In genomic region chr13:103893065-103893464, GRCm38 (mm10) we compare ENCODE assay signal across 23 mouse cellular contexts. TPM values are rescaled to one million over a fixed set of nuclear protein-coding genes. Genes with fewer than 3 reads are reported as not detected.
A peak's percentile ranks its signal among the peaks of the same experiment; 100 is the strongest.
DNase-seq lines count a peak whose midpoint lies in the region; ATAC-seq and TF ChIP-seq lines count a peak whose summit lies in the region.
"Had no signal": no experiment of that assay in that cellular context is flagged by ENCODE, and none has a peak within 500 bp of the region (broad histone marks: within the 10 kb centered on the region; RNA-seq: fewer than 3 reads in every experiment).

No protein-coding gene starts in this region.

- no peak for TF ChIP-seq RAD21 in MEL (IDR thresholded peaks at IDR 0.05; ENCODE audit: low read depth, low read length)

- no peaks in the 10 kb centered on the region for H3K9me3 ChIP-seq in MEL (replicated peaks; ENCODE audit: insufficient read depth, low read length)
- H3K9me3 ChIP-seq in megakaryocyte, embryonic 14.5 days, result peaks cover 3% of the 10 kb centered on the region; the same call in 1 of the 2 replicates
- H3K9me3 ChIP-seq: forebrain, embryonic 13.5 days; hindbrain, embryonic 13.5 days had no signal

- H3K79me2 ChIP-seq in MEL (ENCODE audit: control insufficient read depth, insufficient read depth, low read length, poor library complexity), result peaks cover 23% of the 10 kb centered on the region

- no peak overlapping the region for H3K9ac ChIP-seq in MEL (ENCODE audit: control insufficient read depth, low read depth, low read length, poor library complexity, severe bottlenecking)
- H3K9ac ChIP-seq: forebrain, embryonic 13.5 days; hindbrain, embryonic 13.5 days had no signal

- no peak overlapping the region for H3K4me3 ChIP-seq in MEL (ENCODE audit: control insufficient read depth in 1 of 2, insufficient read depth in 1 of 2, low read depth in 2 of 2, low read length in 2 of 2)
- H3K4me3 ChIP-seq in megakaryocyte, embryonic 14.5 days (replicated peaks), result peak overlapping the region; percentile 46
- H3K4me3 ChIP-seq: forebrain, embryonic 10.5 days; forebrain, embryonic 13.5 days; hindbrain, embryonic 10.5 days; hindbrain, embryonic 13.5 days had no signal

- TF ChIP-seq CTCF in MEL (IDR thresholded peaks at IDR 0.05 in 2 of 3, conservative IDR thresholded peaks at IDR 0.05 in 1 of 3; ENCODE audit: control insufficient read depth in 1 of 3, insufficient read depth in 1 of 3, low read depth in 2 of 3, low read length in 3 of 3, poor library complexity in 1 of 3, severe bottlenecking in 1 of 3), result no peak

- H3K27ac ChIP-seq in MEL (ENCODE audit: control insufficient read depth, low read depth, low read length), result no peak overlapping the region
- H3K27ac ChIP-seq: forebrain, embryonic 10.5 days; forebrain, embryonic 13.5 days; hindbrain, embryonic 10.5 days; hindbrain, embryonic 13.5 days had no signal

- H3K27me3 ChIP-seq in MEL (ENCODE audit: control insufficient read depth in 1 of 2, insufficient read depth in 2 of 2, low read length in 2 of 2), result no peaks in the 10 kb centered on the region
- H3K27me3 ChIP-seq in megakaryocyte, embryonic 14.5 days (replicated peaks), result no peaks in the 10 kb centered on the region
- H3K27me3 ChIP-seq: forebrain, embryonic 13.5 days; hindbrain, embryonic 13.5 days; Patski had no signal

- peak; percentile 51 for DNase-seq in MEL (ENCODE audit: low read depth, low spot score)
- DNase-seq in gastrocnemius, postnatal 25 days, result no peak
- no peak for DNase-seq in embryo, embryonic 9.5 days (ENCODE audit: extremely low spot score)
- DNase-seq in frontal cortex, adult 2 months (ENCODE audit: extremely low spot score in 1 of 2, low spot score in 1 of 2), result no peak
- no peak for DNase-seq in right cerebral cortex, postnatal 10 days (ENCODE audit: low spot score in 2 of 2)
- DNase-seq: adrenal gland, postnatal 14 days; cerebellum, adult 11 months; cerebellum, adult 2 months; cerebellum, adult 9-11 months; cerebellum, postnatal 25 days; embryo, embryonic 11 days; gastrocnemius, postnatal 36 days; heart, adult 11 months had no signal

- peaks cover 2 to 4% of the 10 kb centered on the region in 2 experiments; a peak in 3 of 4 replicates for H3K4me1 ChIP-seq in MEL (ENCODE audit: control insufficient read depth in 1 of 2, insufficient read depth in 2 of 2, low read length in 2 of 2)
- peaks cover 54% of the 10 kb centered on the region for H3K4me1 ChIP-seq in megakaryocyte, embryonic 14.5 days

- TF ChIP-seq POLR2A in MEL (IDR thresholded peaks at IDR 0.05; ENCODE audit: control insufficient read depth in 1 of 2, insufficient read depth in 1 of 2, low read depth in 1 of 2, low read length in 2 of 2, poor library complexity in 1 of 2), result no peak

- H3K36me3 ChIP-seq in MEL (ENCODE audit: control insufficient read depth in 1 of 2, insufficient read depth in 2 of 2, low read length in 2 of 2), result peaks cover under 1 to 23% of the 10 kb centered on the region in 2 experiments; a peak in 3 of 4 replicates
- H3K36me3 ChIP-seq in megakaryocyte, embryonic 14.5 days (replicated peaks; ENCODE audit: low read length), result peaks cover 45% of the 10 kb centered on the region

- ATAC-seq in granulocyte monocyte progenitor cell, adult 5-6 weeks (replicated peaks; ENCODE audit: poor library complexity, severe bottlenecking), result peak; percentile 94
- ATAC-seq in neutrophil, adult 5-6 weeks (ENCODE audit: extremely low read depth, insufficient number of reproducible peaks, low FRiP score, poor library complexity, severe bottlenecking), result peak; percentile 92; the same call in 1 of the 2 replicates
- ATAC-seq: forebrain, embryonic 13.5 days; forebrain, embryonic 16.5 days; hindbrain, embryonic 16.5 days; Patski had no signal

- TF ChIP-seq EP300 in MEL (IDR thresholded peaks at IDR 0.05; ENCODE audit: low read depth in 1 of 2, low read length in 2 of 2), result no peak

TF ChIP-seq in MEL, 35 proteins besides CTCF, POLR2A, EP300 and RAD21:
- TF ChIP-seq ZKSCAN1 (IDR thresholded peaks at IDR 0.05; ENCODE audit: low read depth, low read length) (no peak), MAX (IDR thresholded peaks at IDR 0.05; ENCODE audit: low read length) (no peak), ZMIZ1 (IDR thresholded peaks at IDR 0.05; ENCODE audit: low read depth, low read length) (no peak), TCF12 (IDR thresholded peaks at IDR 0.05; ENCODE audit: low read depth, low read length) (no peak), BHLHE40 (IDR thresholded peaks at IDR 0.05; ENCODE audit: borderline replicate concordance, low read depth, low read length) (no peak), RCOR1 (IDR thresholded peaks at IDR 0.05; ENCODE audit: low read depth, low read length) (no peak)
TF ChIP-seq in MEL: peak in this region for 0.

RNA-seq across cellular contexts. Expression of gene Erbin, which starts 27.2 kb away (rescaled TPM):
- 15.2 and 20.8 TPM in 2 replicates for total RNA-seq in MEL (2012; rRNA removed)
- polyA plus RNA-seq in MEL (2012; ENCODE audit: insufficient read depth in 1 of 2, insufficient read length in 2 of 2, low read depth in 1 of 2, low replicate concordance in 2 of 2, missing spikeins in 1 of 2), result 10 to 100 TPM in 1 of 2 experiments, not detected in 1; 18.6 TPM
- 63.9 and 67.0 TPM in 2 replicates for total RNA-seq in granulocyte monocyte progenitor cell, adult 5-6 weeks (2014; fragmentation: Nextera tagmentation)
- total RNA-seq in granulocyte monocyte progenitor cell, adult 5-6 weeks (2017), result 83.1 and 89.0 TPM in 2 replicates
- polyA plus RNA-seq in megakaryocyte, embryonic 14.5 days (2012; ENCODE audit: insufficient read depth, low replicate concordance), result 1.3 and 6.6 TPM in 2 replicates
- total RNA-seq in neutrophil, adult 5-6 weeks (2017), result 160 and 170 TPM in 2 replicates
- 10 to 100 TPM; 30.4 to 34.3 TPM for total RNA-seq in gastrocnemius, postnatal 25 days (2021)
- polyA plus RNA-seq in frontal cortex, adult 2 months (2012; rRNA removed), result 26.8 and 29.4 TPM in 2 replicates
